Mouse (Mus musculus) CH12.LX (cell line): Measurements from ENCODE around the gene Acot7. TPM values are rescaled to one million over a fixed set of nuclear protein-coding genes. Genes with fewer than 3 reads are reported as not detected.
A peak's percentile ranks its signal among the peaks of the same experiment; 100 is the strongest.

Experiments
- DNase-seq: peaks from one replicate; pipeline ENCODE4 v3.0.0-alpha.2; 2013; ENCODE audit errors: extremely low read depth
- H3K27ac ChIP-seq: 2 replicates; pipeline ENCODE4 v1.5.1; 2012; ENCODE audit warnings: low read depth, mild to moderate bottlenecking, control low read depth, moderate library complexity; ENCODE audit not compliant: insufficient read depth
- H3K27me3 ChIP-seq: replicated peaks from 2 replicates; pipeline ENCODE3; 2012; ENCODE audit warnings: inconsistent platforms
- H3K36me3 ChIP-seq, 2 experiments: replicated peaks in 1 of 2; 2 replicates each; pipeline versions ENCODE3 to v1.6.1; 2012; ENCODE audit warnings: inconsistent platforms in 1 of 2, low read length in 1 of 2, mild to moderate bottlenecking in 1 of 2, mixed read lengths in 1 of 2, moderate library complexity in 1 of 2; ENCODE audit not compliant: control insufficient read depth in 1 of 2, insufficient read depth in 1 of 2
- H3K4me1 ChIP-seq, 2 experiments: 2 replicates each; pipeline ENCODE4 v1.6.1; 2012; ENCODE audit warnings: inconsistent platforms in 1 of 2, moderate library complexity in 1 of 2; ENCODE audit not compliant: insufficient read depth in 2 of 2, control insufficient read depth in 1 of 2
- H3K4me2 ChIP-seq: 2 replicates; pipeline ENCODE4 v1.6.1; 2012; ENCODE audit warnings: low read depth, mild to moderate bottlenecking, control low read depth; ENCODE audit not compliant: poor library complexity, insufficient read depth, severe bottlenecking
- H3K4me3 ChIP-seq, 3 experiments: fragments of 150-350 bp in 1 of 3; sonication (generic) in 1 of 3; replicated peaks in 1 of 3; 2 replicates each; pipeline versions ENCODE3 to v1.5.1; 2011 to 2012; ENCODE audit warnings: low read depth in 2 of 3, low read length in 2 of 3, mild to moderate bottlenecking in 2 of 3, moderate library complexity in 2 of 3, control low read depth in 1 of 3, improper control_type of control experiment in 1 of 3, inconsistent platforms in 1 of 3, mixed read lengths in 1 of 3; ENCODE audit not compliant: poor library complexity in 1 of 3
- H3K79me2 ChIP-seq: replicated peaks from 2 replicates; pipeline ENCODE4 v1.6.1; 2012; ENCODE audit warnings: mild to moderate bottlenecking, moderate library complexity; ENCODE audit not compliant: control insufficient read depth, poor library complexity, insufficient read depth, severe bottlenecking; ENCODE audit errors: extremely low read depth
- H3K9ac ChIP-seq: 2 replicates; pipeline ENCODE4 v1.6.1; 2012; ENCODE audit warnings: low read depth, mild to moderate bottlenecking, control low read depth, moderate library complexity; ENCODE audit not compliant: insufficient read depth
- H3K9me3 ChIP-seq: replicated peaks from 2 replicates; pipeline ENCODE3; 2012; ENCODE audit warnings: low read length, inconsistent platforms, mixed read lengths
- CHD1 ChIP-seq: IDR thresholded peaks from 2 replicates; pipeline ENCODE4 v1.6.1; 2012; ENCODE audit warnings: low read depth, low read length, improper control_type of control experiment, inconsistent platforms
- CTCF ChIP-seq, 2 experiments: IDR thresholded peaks in 1 of 2; conservative IDR thresholded peaks in 1 of 2; 2 replicates each; pipeline ENCODE4 v1.5.1; 2011 to 2012; ENCODE audit warnings: low read depth in 2 of 2, low read length in 2 of 2, improper control_type of control experiment in 1 of 2, inconsistent platforms in 1 of 2, mild to moderate bottlenecking in 1 of 2, moderate library complexity in 1 of 2
- E2F4 ChIP-seq: IDR thresholded peaks from 2 replicates; pipeline ENCODE4 v1.6.1; 2011; ENCODE audit warnings: low read depth, low read length, improper control_type of control experiment; ENCODE audit not compliant: insufficient replicate concordance
- ELF1 ChIP-seq: IDR thresholded peaks from 2 replicates; pipeline ENCODE4 v1.6.1; 2014; ENCODE audit warnings: low read depth, mild to moderate bottlenecking, inconsistent platforms, low read length, improper control_type of control experiment
- JUN ChIP-seq: IDR thresholded peaks from 2 replicates; pipeline ENCODE4 v1.6.1; 2011; ENCODE audit warnings: low read depth, mild to moderate bottlenecking, low read length, improper control_type of control experiment, moderate library complexity; ENCODE audit not compliant: insufficient read depth
- JUND ChIP-seq: conservative IDR thresholded peaks from 2 replicates; pipeline ENCODE4 v1.6.1; 2011; ENCODE audit warnings: low read depth, low read length, improper control_type of control experiment
- MAFK ChIP-seq: IDR thresholded peaks from 2 replicates; pipeline ENCODE4 v1.6.1; 2011; ENCODE audit warnings: low read length, improper control_type of control experiment; ENCODE audit not compliant: insufficient replicate concordance
- MAX ChIP-seq: IDR thresholded peaks from 2 replicates; pipeline ENCODE4 v1.6.1; 2011; ENCODE audit warnings: low read length, improper control_type of control experiment
- MEF2A ChIP-seq: IDR thresholded peaks from 2 replicates; pipeline ENCODE4 v1.6.1; 2014; ENCODE audit warnings: low read depth, mild to moderate bottlenecking, inconsistent platforms, low read length, improper control_type of control experiment, borderline replicate concordance
- MYC ChIP-seq: IDR thresholded peaks from 2 replicates; pipeline ENCODE4 v1.6.1; 2011; ENCODE audit warnings: low read depth, mild to moderate bottlenecking, improper control_type of control experiment, low read length
- NELFE ChIP-seq: IDR thresholded peaks from 2 replicates; pipeline ENCODE4 v1.6.1; 2011; ENCODE audit warnings: low read depth, low read length, improper control_type of control experiment
- PAX5 ChIP-seq: IDR thresholded peaks from 2 replicates; pipeline ENCODE4 v1.6.1; 2012; ENCODE audit warnings: low read length, inconsistent platforms, mixed read lengths
- POLR2AphosphoS2 ChIP-seq: IDR thresholded peaks from 2 replicates; pipeline ENCODE4 v1.6.1; 2011; ENCODE audit warnings: low read depth, low read length, improper control_type of control experiment
- RCOR1 ChIP-seq: conservative IDR thresholded peaks from 2 replicates; pipeline ENCODE4 v1.6.1; 2012; ENCODE audit warnings: low read depth, mild to moderate bottlenecking, inconsistent platforms, low read length, improper control_type of control experiment
- SIN3A ChIP-seq: IDR thresholded peaks from 2 replicates; pipeline ENCODE4 v1.6.1; 2012; ENCODE audit warnings: low read length, improper control_type of control experiment, inconsistent platforms
- TBP ChIP-seq: conservative IDR thresholded peaks from 2 replicates; pipeline ENCODE4 v1.6.1; 2011; ENCODE audit warnings: low read depth, low read length, improper control_type of control experiment
- TCF12 ChIP-seq: IDR thresholded peaks from 2 replicates; pipeline ENCODE4 v1.6.1; 2014; ENCODE audit warnings: low read depth, mild to moderate bottlenecking, inconsistent platforms, low read length, improper control_type of control experiment
- UBTF ChIP-seq: IDR thresholded peaks from 2 replicates; pipeline ENCODE4 v1.6.1; 2012; ENCODE audit warnings: low read depth, mild to moderate bottlenecking, inconsistent platforms, low read length, improper control_type of control experiment, moderate library complexity
- ZMIZ1 ChIP-seq: IDR thresholded peaks from 2 replicates; pipeline ENCODE4 v1.6.1; 2012; ENCODE audit warnings: low read depth, mild to moderate bottlenecking, inconsistent platforms, low read length, improper control_type of control experiment
- dilution Hi-C: fragments of 300-500 bp; cut with MboI; formaldehyde crosslinking; loops from 2 replicates; pipeline ENCODE4 v1.14.3; 2020; ENCODE audit warnings: low sequenced_read_pairs; ENCODE audit not compliant: extremely low pct_unique_long_range_greater_than_20kb, extremely low pct_ligation_motif_present
- in situ Hi-C: fragments of 300-500 bp; cut with MboI; formaldehyde crosslinking; loops from 3 replicates; pipeline ENCODE4 v1.14.3; 2019; ENCODE audit warnings: low sequenced_read_pairs, low pct_ligation_motif_present, low pct_unique_long_range_greater_than_20kb, mixed read lengths
- polyA plus RNA-seq: library from polyadenylated mRNA; unstranded; fragments of >175 nt; gene quantifications from 2 replicates; pipeline ENCODE4 v1.2.1, GENCODE M21; 2012; ENCODE audit warnings: low read depth; ENCODE audit not compliant: insufficient read length
- total RNA-seq, 2 experiments: library from RNA; depleted of rRNA; stranded (reverse); fragments of 300-350 nt in 1 of 2; fragments of >200 nt in 1 of 2; gene quantifications; 2 replicates each; pipeline ENCODE4 v1.2.3; 2012 to 2014

Acot7 gene
- total and polyA plus RNA-seq, 3 experiments = 29.0 to 71.1 (median 61.6) TPM

- Histone ChIP-seq H3K9ac (no peak overlapping the region), H3K36me3 (peaks cover 0 to 14% of the 10 kb centered on the region in 2 experiments)
These were observed 12.2 kb downstream of the Acot7 start for GRCm38 (mm10) chr4:152190096-152190653.

GRCm38 (mm10) chr4:152190701-152191100 lies 12.8 kb downstream of the Acot7 start:
- no peak overlapping the region for H3K9ac ChIP-seq
- peaks cover 0 to 16% of the 10 kb centered on the region in 2 experiments for H3K36me3 ChIP-seq
- no peak for TF ChIP-seq PAX5
- in situ Hi-C loops (no loop called here), dilution Hi-C loops (no loop called here)
- peak overlapping the region; percentile 17; the same call in 1 of the 2 replicates for H3K4me2 ChIP-seq
- no peak overlapping the region for H3K4me3 ChIP-seq
- no peak for DNase-seq
- no peaks in the 10 kb centered on the region for H3K79me2 ChIP-seq
- H3K27me3 ChIP-seq = no peaks in the 10 kb centered on the region
- H3K27ac ChIP-seq = no peak overlapping the region
- H3K4me1 ChIP-seq = peaks cover 30 to 78% of the 10 kb centered on the region in 2 experiments
- peaks cover 4% of the 10 kb centered on the region for H3K9me3 ChIP-seq

More at GRCm38 (mm10) chr4:152190096-152190653, 12.2 kb downstream of the Acot7 start:
- dilution Hi-C loops = no loop called here
- peak overlapping the region; percentile 17; the same call in 1 of the 2 replicates for H3K4me2 ChIP-seq
- DNase-seq = no peak
- H3K27me3 ChIP-seq = no peaks in the 10 kb centered on the region
- in situ Hi-C loops = no loop called here
- peaks cover 32 to 82% of the 10 kb centered on the region in 2 experiments for H3K4me1 ChIP-seq
- H3K27ac ChIP-seq = 0 out of 2 replicates have a peak overlapping the region, but pooled peaks have one; percentile 23
- no peaks in the 10 kb centered on the region for H3K79me2 ChIP-seq
- peak overlapping the region in 1 of 3 experiments; percentile 38 for H3K4me3 ChIP-seq
- TF ChIP-seq TCF12 (no peak), MYC (0 out of 2 replicates have a peak, but pooled peaks have one; percentile 17)
- H3K9me3 ChIP-seq = peaks cover 4% of the 10 kb centered on the region

- H3K9ac ChIP-seq = no peak overlapping the region
- DNase-seq = no peak
- H3K4me1 ChIP-seq = peaks cover 18 to 67% of the 10 kb centered on the region in 2 experiments
- H3K27me3 ChIP-seq = no peaks in the 10 kb centered on the region
- no peak overlapping the region for H3K4me3 ChIP-seq
- H3K79me2 ChIP-seq = no peaks in the 10 kb centered on the region
- no peak overlapping the region for H3K27ac ChIP-seq
- no peak overlapping the region for H3K4me2 ChIP-seq
- peaks cover 0 to 24% of the 10 kb centered on the region in 2 experiments for H3K36me3 ChIP-seq
- peaks cover 3% of the 10 kb centered on the region for H3K9me3 ChIP-seq
- dilution Hi-C loops (no loop called here), in situ Hi-C loops (no loop called here)
- no peak for TF ChIP-seq PAX5
- no peak for TF ChIP-seq ELF1
- TF ChIP-seq RCOR1 = no peak
- TF ChIP-seq E2F4 = no peak
- TF ChIP-seq CTCF (conservative IDR thresholded peaks at IDR 0.05 in 1 of 2, IDR thresholded peaks at IDR 0.05 in 1 of 2; ENCODE audit: low read depth in 2 of 2, low read length in 2 of 2) = no peak
- TF ChIP-seq JUN = no peak
- no peak for TF ChIP-seq SIN3A
- TF ChIP-seq ZMIZ1 = no peak
- no peak for TF ChIP-seq UBTF
- TF ChIP-seq TBP = no peak
- TF ChIP-seq NELFE = no peak
- TF ChIP-seq JUND = no peak
- TF ChIP-seq POLR2AphosphoS2 = no peak
- TF ChIP-seq MEF2A = no peak
- TF ChIP-seq CHD1 = no peak
- no peak for TF ChIP-seq MAFK
- no peak for TF ChIP-seq MAX
- TF ChIP-seq, all 38 proteins: peak for 0
These were observed 14.6 kb downstream of the Acot7 start for GRCm38 (mm10) chr4:152192569-152192968.
